Mouse (Mus musculus): ENCODE results near the gene Senp6.

The Senp6 gene

GRCm38 (mm10) chr9:80171241-80171640 is 104.5 kb downstream of the Senp6 start:
- no peak for DNase-seq (ENCODE audit: low spot score)

DNA sequence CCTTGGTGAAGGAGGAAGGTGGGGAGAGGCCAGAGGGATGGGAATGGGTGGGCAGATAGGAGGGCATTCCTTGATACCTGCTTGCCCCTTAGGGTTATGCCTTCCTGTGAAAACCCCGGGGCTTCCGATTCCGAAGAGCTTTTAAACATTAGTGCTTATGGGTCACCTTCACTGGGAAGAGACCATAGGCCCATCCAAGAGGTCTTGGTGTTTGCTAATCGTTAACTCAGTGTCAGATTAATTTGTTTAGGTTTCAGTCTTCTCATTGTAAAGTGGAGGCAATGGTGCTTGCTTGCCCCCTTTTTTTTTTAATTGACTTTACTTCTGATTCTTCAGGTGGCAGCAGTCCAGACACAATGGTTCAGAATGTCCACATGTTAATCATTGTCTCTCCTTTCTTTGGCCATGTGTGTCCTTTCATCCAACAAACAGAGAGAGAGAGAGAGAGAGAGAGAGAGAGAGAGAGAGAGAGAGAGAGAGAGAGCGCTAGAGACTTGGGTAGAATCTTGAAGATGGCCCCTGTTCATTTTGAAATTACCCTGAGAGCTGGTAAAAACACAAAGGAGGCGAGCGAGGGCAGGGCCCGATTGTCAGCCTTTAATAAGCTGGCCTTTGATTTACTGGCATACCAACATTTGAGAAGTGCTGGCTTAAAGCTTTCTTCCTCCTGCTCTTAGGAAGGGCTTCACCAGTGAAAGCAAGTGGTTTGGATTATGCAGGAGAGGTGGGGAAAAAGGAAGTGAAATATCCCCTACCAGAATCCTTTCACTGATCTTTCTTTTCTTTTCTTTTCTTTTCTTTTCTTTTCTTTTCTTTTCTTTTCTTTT is 105.9 kb downstream of the Senp6 start:
- no peak for DNase-seq (ENCODE audit: low spot score)

GRCm38 (mm10) chr9:80173629-80174028 is 106.9 kb downstream of the Senp6 start:
- peak; percentile 57 for DNase-seq (ENCODE audit: low spot score)

GRCm38 (mm10) chr9:80176696-80177478 is 110.2 kb downstream of the Senp6 start:
- DNase-seq (ENCODE audit: low spot score), result no peak

GRCm38 (mm10) chr9:80178670-80179069 is 112.0 kb downstream of the Senp6 start:
- no peak for DNase-seq (ENCODE audit: low spot score)

GRCm38 (mm10) chr9:80179688-80180087 is 113.0 kb downstream of the Senp6 start:
- DNase-seq (ENCODE audit: low spot score), result no peak

DNA sequence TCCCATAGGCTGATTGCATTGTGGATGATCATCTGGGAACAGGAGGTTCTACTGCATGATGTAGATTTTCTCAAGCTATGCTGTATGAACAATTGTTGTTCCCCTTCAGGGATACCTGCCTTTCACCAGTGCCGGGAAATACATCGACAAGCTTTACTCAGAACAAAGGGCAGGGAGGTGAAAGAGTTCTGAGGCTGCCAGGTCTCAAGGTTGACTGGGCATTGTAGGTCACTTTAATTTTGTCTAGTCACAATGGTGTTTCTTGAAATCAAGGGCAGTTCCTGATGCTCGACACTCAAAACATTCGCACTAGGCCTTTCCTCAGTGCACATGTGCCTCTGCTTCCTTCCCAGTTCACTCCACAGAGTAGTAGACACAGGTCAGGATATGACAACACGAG is 114.1 kb downstream of the Senp6 start:
- DNase-seq (ENCODE audit: low spot score), result no peak

- DNase-seq (ENCODE audit: low spot score), result no peak
Observed at GRCm38 (mm10) chr9:80181692-80182091, 115.0 kb downstream of the Senp6 start.

DNA sequence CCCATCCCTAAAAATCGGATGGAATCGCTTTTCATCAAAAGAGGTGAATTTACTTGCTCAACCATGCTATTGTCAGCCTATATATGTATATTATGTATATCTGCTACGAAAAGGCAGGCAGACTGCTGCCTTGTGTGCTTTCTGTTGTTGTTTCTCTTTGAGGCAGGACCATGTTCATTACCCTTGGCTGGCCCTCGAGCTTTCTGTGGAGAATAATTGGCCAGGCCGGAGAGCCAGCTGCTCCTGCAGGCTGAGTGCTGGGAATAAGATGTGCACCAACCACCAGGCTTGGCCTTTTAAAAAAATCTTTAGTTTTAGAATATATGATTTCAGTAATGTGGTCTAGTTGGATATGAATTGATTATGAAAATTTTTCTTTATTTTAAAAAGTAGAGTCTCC is 117.4 kb downstream of the Senp6 start:
- no peak for DNase-seq (ENCODE audit: low spot score)

- DNase-seq (ENCODE audit: low spot score), result no peak
Observed at GRCm38 (mm10) chr9:80185737-80186136, 119.0 kb downstream of the Senp6 start.

DNA sequence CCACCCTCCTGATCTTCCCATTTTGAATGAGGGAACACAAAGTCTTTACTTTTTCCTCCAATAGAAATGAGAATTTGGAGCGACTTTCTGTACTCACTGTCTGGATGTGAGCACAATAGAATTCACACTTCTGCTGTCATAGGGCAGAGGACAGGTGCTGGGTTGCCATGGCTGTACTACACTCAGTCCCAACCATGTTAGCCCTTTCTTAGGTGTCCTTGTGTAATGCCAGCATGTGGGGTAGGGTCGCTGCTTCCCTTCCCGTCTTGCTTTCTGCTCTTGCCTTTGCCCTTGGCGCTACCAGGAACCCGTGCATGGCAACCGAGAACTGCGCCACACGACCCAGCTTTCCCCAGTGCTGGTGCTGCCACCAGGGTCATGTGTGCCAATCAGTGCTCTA is 120.0 kb downstream of the Senp6 start:
- no peak for DNase-seq (ENCODE audit: low spot score)

- no peak for DNase-seq (ENCODE audit: low spot score)
Observed at GRCm38 (mm10) chr9:80188324-80188893, 121.7 kb downstream of the Senp6 start.

GRCm38 (mm10) chr9:80191240-80191639 is 124.5 kb downstream of the Senp6 start:
- DNase-seq (ENCODE audit: low spot score), result no peak

DNA sequence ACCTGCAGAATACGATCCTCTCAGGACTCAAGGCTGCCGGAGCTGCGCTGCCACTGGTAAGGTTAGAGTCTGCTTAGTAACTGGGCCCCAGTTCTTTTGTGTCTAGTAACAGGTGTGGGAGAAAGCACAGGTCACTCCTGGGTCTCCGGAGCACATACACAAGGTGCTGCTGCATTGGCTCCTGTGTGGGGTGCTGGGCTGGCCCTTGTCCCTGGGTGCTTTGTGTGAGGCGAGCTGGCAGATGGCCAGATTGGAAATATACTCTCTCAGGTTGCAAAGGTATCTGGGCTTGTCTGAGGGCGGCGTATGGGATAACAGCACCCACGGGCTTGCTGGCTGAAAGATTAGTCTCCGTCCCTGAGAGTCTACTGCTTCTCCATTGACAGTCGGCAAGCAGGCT is 125.6 kb downstream of the Senp6 start:
- DNase-seq (ENCODE audit: low spot score), result peak; percentile 33

DNA sequence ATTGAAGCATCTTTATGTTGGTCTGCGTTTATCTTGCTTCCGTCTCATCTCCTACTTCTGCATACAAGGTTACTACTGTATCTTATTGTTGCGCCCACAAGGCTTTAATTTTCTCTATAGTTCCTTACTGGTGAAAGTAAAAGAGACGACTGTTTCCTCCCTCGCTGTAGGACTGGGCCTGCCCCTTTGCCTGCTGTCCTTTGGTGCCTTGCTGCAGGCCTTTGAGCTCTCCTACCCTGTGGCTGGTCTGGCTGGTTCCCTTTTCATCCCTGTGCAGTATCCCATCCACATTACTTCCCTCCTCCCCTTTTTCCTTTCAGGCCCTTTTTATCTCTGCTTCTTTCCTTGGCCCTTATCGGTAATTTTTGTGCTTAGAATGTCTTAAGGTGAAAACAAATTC is 127.7 kb downstream of the Senp6 start:
- no peak for DNase-seq (ENCODE audit: low spot score)
